ENCODE assay signal across 20 mouse cellular contexts in the genomic region with DNA sequence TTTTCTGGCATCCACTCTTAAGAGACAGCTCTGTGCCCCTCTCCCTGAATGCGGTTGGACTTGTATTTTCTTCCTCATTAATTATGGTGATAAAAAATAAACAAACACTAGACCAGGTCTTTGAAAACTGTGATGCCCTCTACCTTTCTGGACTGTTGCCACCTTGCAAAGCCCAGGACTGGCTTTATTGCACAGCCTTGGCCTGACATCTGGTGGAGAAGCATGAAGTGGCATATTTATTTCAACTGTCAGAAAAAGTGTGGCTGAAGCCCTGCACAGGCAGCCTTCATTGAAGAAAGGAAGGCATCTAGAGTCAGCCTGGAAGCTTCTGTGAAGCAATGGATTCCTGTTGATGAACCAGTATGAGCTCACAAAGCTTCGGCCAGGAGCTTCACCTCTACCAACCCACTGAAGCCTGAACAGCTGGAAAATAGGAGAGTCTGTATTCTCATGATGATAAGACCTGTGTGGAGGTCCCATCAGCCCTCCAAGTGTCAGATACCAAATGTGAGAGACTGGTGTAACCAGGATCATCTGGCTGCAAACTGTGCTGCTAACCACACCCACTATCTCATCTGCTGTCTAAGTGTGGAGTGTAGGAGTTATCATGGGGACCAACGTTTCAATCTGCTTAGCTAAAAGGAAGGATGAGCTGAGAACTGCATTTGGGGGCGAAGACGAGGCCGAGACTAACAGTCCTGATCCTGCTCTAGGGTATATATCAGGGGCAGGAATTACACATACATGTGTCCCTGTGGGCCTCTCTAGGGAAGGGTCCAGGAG. TPM values are rescaled to one million over a fixed set of nuclear protein-coding genes. Genes with fewer than 3 reads are reported as not detected.
A peak's percentile ranks its signal among the peaks of the same experiment; 100 is the strongest.
DNase-seq lines count a peak whose midpoint lies in the region; ATAC-seq and TF ChIP-seq lines count a peak whose summit lies in the region.
"Had no signal": no experiment of that assay in that cellular context is flagged by ENCODE, and none has a peak within 500 bp of the region (broad histone marks: within the 10 kb centered on the region; RNA-seq: fewer than 3 reads in every experiment).

No protein-coding gene starts in this region.

- H3K27me3 ChIP-seq in liver, embryonic 14.5 days (ENCODE audit: control insufficient read depth, insufficient read depth, low read length): no peaks in the 10 kb centered on the region
- H3K27me3 ChIP-seq in liver, embryonic 11.5 days (replicated peaks; ENCODE audit: control insufficient read depth, insufficient read depth, low read length): no peaks in the 10 kb centered on the region
- H3K27me3 ChIP-seq in thymus, adult 2 months (ENCODE audit: control insufficient read depth, insufficient read depth, low read length): no peaks in the 10 kb centered on the region
- H3K27me3 ChIP-seq: lung, embryonic 15.5 days; neural tube, embryonic 13.5 days had no signal

- H3K9me3 ChIP-seq in liver, embryonic 14.5 days (ENCODE audit: control insufficient read depth, low read length): no peaks in the 10 kb centered on the region
- H3K9me3 ChIP-seq in liver, embryonic 11.5 days (ENCODE audit: control insufficient read depth, low read length): no peaks in the 10 kb centered on the region
- H3K9me3 ChIP-seq: lung, embryonic 15.5 days; neural tube, embryonic 13.5 days had no signal

- no peak overlapping the region for H3K27ac ChIP-seq in liver, embryonic 14.5 days
- no peak overlapping the region for H3K27ac ChIP-seq in liver, embryonic 11.5 days (ENCODE audit: low read depth, low read length)
- H3K27ac ChIP-seq in thymus, adult 2 months (ENCODE audit: control insufficient read depth, insufficient read depth, low read length): no peak overlapping the region
- H3K27ac ChIP-seq: lung, embryonic 15.5 days; neural tube, embryonic 13.5 days had no signal

- no peak for ATAC-seq in liver, embryonic 14.5 days (ENCODE audit: insufficient read depth)
- no peak for ATAC-seq in liver, embryonic 11.5 days (replicated peaks; ENCODE audit: low FRiP score)
- ATAC-seq: forebrain, embryonic 16.5 days; hindbrain, embryonic 16.5 days had no signal

- no peak overlapping the region for H3K4me2 ChIP-seq in liver, embryonic 14.5 days (ENCODE audit: low read depth)
- no peak overlapping the region for H3K4me2 ChIP-seq in liver, embryonic 11.5 days
- H3K4me2 ChIP-seq: lung, embryonic 15.5 days; neural tube, embryonic 13.5 days had no signal

- 58% methylated on average over 6 of the region's 6 CpGs for WGBS in liver, embryonic 14.5 days (ENCODE audit: insufficient replicate concordance)
- WGBS in liver, embryonic 11.5 days: 72% methylated on average over 6 of the region's 6 CpGs
- WGBS in thymus, adult 2 months: 88% methylated on average over 6 of the region's 6 CpGs

- peak; percentile 32 for TF ChIP-seq CTCF in liver, embryonic 14.5 days (IDR thresholded peaks at IDR 0.05; ENCODE audit: low read depth)
- TF ChIP-seq CTCF in thymus, adult 2 months (IDR thresholded peaks at IDR 0.05; ENCODE audit: borderline replicate concordance, control insufficient read depth, extremely low read depth, insufficient read depth, low read length, poor library complexity): no peak

- no peak for TF ChIP-seq POLR2A in thymus, adult 2 months (IDR thresholded peaks at IDR 0.05; ENCODE audit: control insufficient read depth, extremely low read depth, insufficient read depth, low read length, poor library complexity)

- H3K4me3 ChIP-seq in liver, embryonic 14.5 days (ENCODE audit: insufficient read depth in 1 of 2, low read depth in 2 of 2, low read length in 2 of 2): no peak overlapping the region
- no peak overlapping the region for H3K4me3 ChIP-seq in liver, embryonic 11.5 days (ENCODE audit: low read depth, low read length)
- H3K4me3 ChIP-seq in thymus, adult 2 months (ENCODE audit: control insufficient read depth, insufficient read depth, low read length): no peak overlapping the region
- H3K4me3 ChIP-seq: lung, embryonic 15.5 days; neural tube, embryonic 13.5 days had no signal

- DNase-seq in cerebellum, postnatal 10 days: peak; percentile 24 to 33
- DNase-seq in cerebellum, postnatal 36 days: no peak
- peak; percentile 0 for DNase-seq in kidney, adult 9 months
- no peak for DNase-seq in kidney, postnatal 14 days
- no peak for DNase-seq in liver, embryonic 14.5 days (ENCODE audit: low read depth in 3 of 3, low spot score in 3 of 3)
- no peak for DNase-seq in liver, embryonic 11.5 days (ENCODE audit: low spot score)
- DNase-seq in adipocyte (ENCODE audit: low spot score): peak; percentile 28
- DNase-seq in thymus, adult 2 months: no peak
- DNase-seq: cerebellum, adult 2 months; gastrocnemius, postnatal 25 days; heart, postnatal 14 days; thymus, postnatal 36 days had no signal

- no peaks in the 10 kb centered on the region for H3K4me1 ChIP-seq in liver, embryonic 14.5 days (replicated peaks; ENCODE audit: control insufficient read depth in 2 of 2, insufficient read depth in 2 of 2, low read length in 1 of 2)
- no peaks in the 10 kb centered on the region for H3K4me1 ChIP-seq in liver, embryonic 11.5 days (replicated peaks; ENCODE audit: control insufficient read depth, insufficient read depth, low read length)
- H3K4me1 ChIP-seq in thymus, adult 2 months (replicated peaks; ENCODE audit: control insufficient read depth, insufficient read depth, low read length): no peaks in the 10 kb centered on the region
- H3K4me1 ChIP-seq: lung, embryonic 15.5 days; neural tube, embryonic 13.5 days had no signal

- no peak overlapping the region for H3K9ac ChIP-seq in liver, embryonic 14.5 days (replicated peaks)
- H3K9ac ChIP-seq in liver, embryonic 11.5 days (ENCODE audit: low read depth, low read length): no peak overlapping the region
- H3K9ac ChIP-seq: lung, embryonic 15.5 days; neural tube, embryonic 13.5 days had no signal

- no peaks in the 10 kb centered on the region for H3K36me3 ChIP-seq in liver, embryonic 14.5 days (replicated peaks; ENCODE audit: control insufficient read depth, insufficient read depth, low read depth)
- H3K36me3 ChIP-seq in liver, embryonic 11.5 days (ENCODE audit: control insufficient read depth, insufficient read depth, low read length): no peaks in the 10 kb centered on the region
- no peaks in the 10 kb centered on the region for H3K36me3 ChIP-seq in thymus, adult 2 months (ENCODE audit: control insufficient read depth, insufficient read depth, low read length)
- H3K36me3 ChIP-seq: lung, embryonic 15.5 days; neural tube, embryonic 13.5 days had no signal

- no peak for TF ChIP-seq EP300 in liver, embryonic 14.5 days (IDR thresholded peaks at IDR 0.05; ENCODE audit: low read depth)

RNA-seq across cellular contexts. Expression of gene Prlhr, which starts 35.6 kb away (rescaled TPM):
- polyA plus RNA-seq in liver, embryonic 14.5 days (2012; rRNA removed): not detected in 2 replicates
- not detected in 2 replicates for polyA plus RNA-seq in liver, embryonic 14.5 days (2014; fragmentation: Nextera tagmentation; extraction: Ambion mirVana)
- not detected in 2 replicates for polyA plus RNA-seq in liver, embryonic 11.5 days (2014; fragmentation: Nextera tagmentation; extraction: Ambion mirVana)
- 0.08 and 0.13 TPM in 2 replicates for polyA plus RNA-seq in thymus, adult 2 months (2012; rRNA removed)
- polyA plus RNA-seq: kidney, embryonic 16.5 days; limb, embryonic 14.5 days; lung, embryonic 15.5 days; neural tube, embryonic 13.5 days; small intestine, adult 2 months; stomach, embryonic 14.5 days had no signal

Comparison
In these comparisons a context has a peak if more than half of its experiments do, and no peak if none do; other contexts are left out.
1. DNase-seq: peak in cerebellum, postnatal 10 days (2 of 2), kidney, adult 9 months (single experiment) and adipocyte (single experiment); none in cerebellum, postnatal 36 days (0 of 2), kidney, postnatal 14 days (single experiment), liver, embryonic 14.5 days (0 of 3), liver, embryonic 11.5 days (single experiment) and thymus, adult 2 months (single experiment).